Mouse (Mus musculus): Measurements from ENCODE around the gene Wdfy3. TPM values are rescaled to one million over a fixed set of nuclear protein-coding genes. Genes with fewer than 3 reads are reported as not detected.

Wdfy3 gene
- total RNA-seq, 1 experiment = 25.3 TPM

DNA sequence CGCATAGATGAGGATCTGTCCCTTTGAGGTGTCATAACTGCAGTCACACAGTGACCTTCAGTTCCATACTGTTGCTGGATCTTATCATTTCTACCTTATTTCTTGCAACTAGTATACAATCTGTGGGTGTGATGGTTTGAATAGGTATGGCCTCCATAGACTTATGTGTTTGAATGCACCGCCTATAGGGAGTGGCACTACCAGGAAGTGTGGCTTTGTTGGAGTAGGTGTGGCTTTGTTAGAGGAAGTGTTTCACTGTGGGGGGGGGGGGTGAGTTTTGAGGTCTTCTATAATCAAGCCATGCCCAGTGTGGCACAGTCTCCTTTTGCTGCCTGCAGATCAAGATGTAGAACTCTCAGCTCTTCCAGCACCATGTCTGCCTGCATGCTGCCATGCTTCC lies 21.3 kb downstream of the Wdfy3 start:
- Histone ChIP-seq H3K36me3 (ENCODE audit: control insufficient read depth, insufficient read depth, low read length, poor library complexity, severe bottlenecking) (no peaks in the 10 kb centered on the region), H3K9me3 (ENCODE audit: control insufficient read depth, insufficient read depth, low read depth, low read length) (no peaks in the 10 kb centered on the region), H3K9ac (ENCODE audit: insufficient read depth, low read depth, low read length, poor library complexity, severe bottlenecking) (no peak overlapping the region), H3K4me3 (ENCODE audit: insufficient read depth in 1 of 2, low read depth in 1 of 2, low read length in 2 of 2, poor library complexity in 1 of 2, severe bottlenecking in 1 of 2) (no peak overlapping the region), H3K4me1 (ENCODE audit: control insufficient read depth in 2 of 2, insufficient read depth in 2 of 2, low read length in 2 of 2, poor library complexity in 1 of 2) (peaks cover 4 to 12% of the 10 kb centered on the region in 2 experiments; a peak in 3 of 4 replicates), H3K27ac (ENCODE audit: insufficient read depth, low read depth, low read length, poor library complexity, severe bottlenecking) (no peak overlapping the region)
- DNase-seq (ENCODE audit: low read depth, low spot score) = no peak
- in situ Hi-C loops (cut with MboI; ENCODE audit: low sequenced_read_pairs in 2 of 2, unreplicated experiment in 2 of 2) = no loop called here
- no peak for TF ChIP-seq MAFK (IDR thresholded peaks at IDR 0.05; ENCODE audit: insufficient read depth, low read depth, low read length)
- no peak for TF ChIP-seq ZC3H11A (IDR thresholded peaks at IDR 0.05; ENCODE audit: borderline replicate concordance, low read depth, low read length)

DNA sequence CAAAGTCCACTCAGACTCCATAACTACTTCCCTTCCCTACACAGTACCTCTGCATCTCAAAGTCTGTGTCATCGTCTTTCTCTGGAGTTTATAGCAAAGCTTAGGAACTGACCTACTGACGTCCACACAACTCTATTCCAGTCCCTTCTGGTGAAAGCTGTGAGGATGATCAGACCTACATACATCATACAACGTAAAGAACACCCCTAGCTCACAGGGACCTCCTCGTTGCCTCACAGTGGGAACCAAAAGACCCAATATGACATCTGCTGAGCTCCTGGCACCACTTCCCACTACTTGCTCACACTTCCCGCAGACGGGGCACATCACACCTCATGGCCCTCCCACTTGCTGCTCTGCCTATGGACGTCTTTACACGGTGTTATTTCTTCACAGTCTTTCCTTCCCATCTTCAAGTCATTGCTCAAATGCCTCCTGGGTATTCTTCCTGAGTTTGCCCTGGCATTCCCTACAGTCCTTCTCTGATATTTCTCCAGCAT lies 23.1 kb downstream of the Wdfy3 start:
- in situ Hi-C loops (cut with MboI; ENCODE audit: low sequenced_read_pairs in 2 of 2, unreplicated experiment in 2 of 2) = no loop called here

DNA sequence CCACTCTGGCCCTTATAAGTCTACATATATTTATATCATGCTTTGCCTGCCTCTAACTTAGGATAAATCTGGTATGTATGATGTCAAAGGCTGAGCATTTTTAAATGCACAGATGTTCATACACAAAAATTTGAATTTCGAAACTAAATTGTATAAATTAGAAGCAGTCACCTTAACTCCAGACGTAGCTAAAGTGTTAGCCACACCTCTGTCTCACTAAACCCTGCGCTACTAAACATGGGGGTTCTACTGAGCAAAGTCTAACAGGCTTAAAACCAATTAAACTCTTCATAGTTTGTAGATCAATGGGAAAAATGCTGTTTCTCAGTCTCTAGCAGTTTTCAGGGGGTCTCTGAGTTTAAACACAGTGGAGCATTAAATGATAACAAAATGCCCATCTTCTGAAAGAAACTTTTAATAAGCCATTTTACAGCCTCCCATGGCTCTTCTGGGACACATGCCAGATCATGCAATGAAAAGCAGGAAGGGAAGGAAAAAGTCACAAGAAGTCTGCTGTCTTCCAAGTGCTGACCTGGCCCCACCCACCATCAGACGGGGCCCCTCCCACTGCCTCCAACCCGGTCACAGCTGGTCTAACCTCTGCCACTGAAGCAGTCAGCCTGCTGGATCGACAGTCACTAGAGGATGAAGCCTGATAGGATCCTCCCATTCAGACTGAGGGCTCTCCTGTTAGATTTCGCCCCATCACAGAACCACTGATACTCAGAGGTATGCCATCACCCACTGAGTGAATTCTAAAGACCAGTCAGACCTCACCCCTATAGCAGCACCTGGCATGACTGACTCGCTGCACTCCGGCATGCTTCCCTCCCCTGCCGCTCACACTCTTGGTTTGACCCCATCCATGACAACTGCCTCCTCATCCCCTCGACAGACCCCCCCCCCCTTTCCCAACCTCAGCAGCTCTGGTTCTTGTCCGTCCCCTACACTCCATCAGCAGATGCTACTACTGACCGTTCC lies 23.8 kb downstream of the Wdfy3 start:
- peaks cover 4 to 9% of the 10 kb centered on the region in 2 experiments; a peak in 2 of 4 replicates for H3K4me1 ChIP-seq (ENCODE audit: control insufficient read depth in 2 of 2, insufficient read depth in 2 of 2, low read length in 2 of 2, poor library complexity in 1 of 2)
- no peak overlapping the region for H3K4me3 ChIP-seq (ENCODE audit: insufficient read depth in 1 of 2, low read depth in 1 of 2, low read length in 2 of 2, poor library complexity in 1 of 2, severe bottlenecking in 1 of 2)
- TF ChIP-seq MAFK (IDR thresholded peaks at IDR 0.05; ENCODE audit: insufficient read depth, low read depth, low read length) (no peak), CHD2 (IDR thresholded peaks at IDR 0.05; ENCODE audit: low read depth, low read length) (no peak), ZC3H11A (IDR thresholded peaks at IDR 0.05; ENCODE audit: borderline replicate concordance, low read depth, low read length) (no peak), HCFC1 (IDR thresholded peaks at IDR 0.05; ENCODE audit: borderline replicate concordance, insufficient read depth, low read length) (no peak), ZNF384 (IDR thresholded peaks at IDR 0.05; ENCODE audit: low read depth, low read length) (no peak)
- H3K9me3 ChIP-seq (ENCODE audit: control insufficient read depth, insufficient read depth, low read depth, low read length) = no peaks in the 10 kb centered on the region
- in situ Hi-C loops (cut with MboI; ENCODE audit: low sequenced_read_pairs in 2 of 2, unreplicated experiment in 2 of 2) = no loop called here
- H3K36me3 ChIP-seq (ENCODE audit: control insufficient read depth, insufficient read depth, low read length, poor library complexity, severe bottlenecking) = peaks cover 5% of the 10 kb centered on the region; the same call in 1 of the 2 replicates
- DNase-seq (ENCODE audit: low read depth, low spot score) = no peak
- no peak overlapping the region for H3K9ac ChIP-seq (ENCODE audit: insufficient read depth, low read depth, low read length, poor library complexity, severe bottlenecking)
- no peak overlapping the region for H3K27ac ChIP-seq (ENCODE audit: insufficient read depth, low read depth, low read length, poor library complexity, severe bottlenecking)

More for the DNA sequence above, 23.1 kb downstream of the Wdfy3 start:
- Histone ChIP-seq H3K4me1 (ENCODE audit: control insufficient read depth in 2 of 2, insufficient read depth in 2 of 2, low read length in 2 of 2, poor library complexity in 1 of 2) (peaks cover 4 to 9% of the 10 kb centered on the region in 2 experiments; a peak in 2 of 4 replicates), H3K36me3 (ENCODE audit: control insufficient read depth, insufficient read depth, low read length, poor library complexity, severe bottlenecking) (peaks cover under 1% of the 10 kb centered on the region; the same call in 1 of the 2 replicates), H3K27ac (ENCODE audit: insufficient read depth, low read depth, low read length, poor library complexity, severe bottlenecking) (no peak overlapping the region), H3K9ac (ENCODE audit: insufficient read depth, low read depth, low read length, poor library complexity, severe bottlenecking) (no peak overlapping the region), H3K4me3 (ENCODE audit: insufficient read depth in 1 of 2, low read depth in 1 of 2, low read length in 2 of 2, poor library complexity in 1 of 2, severe bottlenecking in 1 of 2) (no peak overlapping the region), H3K9me3 (ENCODE audit: control insufficient read depth, insufficient read depth, low read depth, low read length) (no peaks in the 10 kb centered on the region)
- TF ChIP-seq ZNF384 (IDR thresholded peaks at IDR 0.05; ENCODE audit: low read depth, low read length) (no peak), MAFK (IDR thresholded peaks at IDR 0.05; ENCODE audit: insufficient read depth, low read depth, low read length) (no peak), ZC3H11A (IDR thresholded peaks at IDR 0.05; ENCODE audit: borderline replicate concordance, low read depth, low read length) (no peak), HCFC1 (IDR thresholded peaks at IDR 0.05; ENCODE audit: borderline replicate concordance, insufficient read depth, low read length) (no peak), CHD2 (IDR thresholded peaks at IDR 0.05; ENCODE audit: low read depth, low read length) (no peak)
- DNase-seq (ENCODE audit: low read depth, low spot score) = no peak

DNA sequence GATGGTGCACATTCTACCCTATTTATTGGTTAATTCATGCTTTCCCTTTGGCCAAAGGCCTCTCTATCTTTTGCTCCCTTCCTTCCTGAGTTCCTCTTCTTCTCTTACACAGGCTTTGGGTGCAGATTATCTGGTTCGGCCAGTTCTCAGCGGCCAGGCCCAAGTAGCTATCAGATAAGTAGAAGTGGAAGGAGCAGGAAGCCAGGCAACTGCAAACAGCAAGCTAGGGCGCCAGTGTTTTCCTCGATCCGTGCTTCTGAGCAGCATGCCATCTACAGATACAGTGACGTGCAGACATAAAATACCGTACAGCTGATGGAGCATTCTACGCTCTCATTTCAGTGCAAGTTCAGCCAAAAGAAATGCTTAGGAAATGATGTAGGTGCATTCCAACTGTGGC lies 24.5 kb downstream of the Wdfy3 start:
- DNase-seq (ENCODE audit: low read depth, low spot score) = no peak
- Histone ChIP-seq H3K36me3 (ENCODE audit: control insufficient read depth, insufficient read depth, low read length, poor library complexity, severe bottlenecking) (peaks cover 11% of the 10 kb centered on the region; the same call in 1 of the 2 replicates), H3K9ac (ENCODE audit: insufficient read depth, low read depth, low read length, poor library complexity, severe bottlenecking) (no peak overlapping the region), H3K9me3 (ENCODE audit: control insufficient read depth, insufficient read depth, low read depth, low read length) (no peaks in the 10 kb centered on the region), H3K4me1 (ENCODE audit: control insufficient read depth in 2 of 2, insufficient read depth in 2 of 2, low read length in 2 of 2, poor library complexity in 1 of 2) (peaks cover 4 to 9% of the 10 kb centered on the region in 2 experiments; a peak in 2 of 4 replicates), H3K4me3 (ENCODE audit: insufficient read depth in 1 of 2, low read depth in 1 of 2, low read length in 2 of 2, poor library complexity in 1 of 2, severe bottlenecking in 1 of 2) (no peak overlapping the region), H3K27ac (ENCODE audit: insufficient read depth, low read depth, low read length, poor library complexity, severe bottlenecking) (no peak overlapping the region)
- TF ChIP-seq CHD2 (IDR thresholded peaks at IDR 0.05; ENCODE audit: low read depth, low read length) (no peak), ZNF384 (IDR thresholded peaks at IDR 0.05; ENCODE audit: low read depth, low read length) (no peak), ZC3H11A (IDR thresholded peaks at IDR 0.05; ENCODE audit: borderline replicate concordance, low read depth, low read length) (no peak), MAFK (IDR thresholded peaks at IDR 0.05; ENCODE audit: insufficient read depth, low read depth, low read length) (no peak), HCFC1 (IDR thresholded peaks at IDR 0.05; ENCODE audit: borderline replicate concordance, insufficient read depth, low read length) (no peak)
- in situ Hi-C loops (cut with MboI; ENCODE audit: low sequenced_read_pairs in 2 of 2, unreplicated experiment in 2 of 2) = no loop called here
